Mouse (Mus musculus) heart, postnatal 0 days (tissue): ENCODE data around the gene Slc46a2. TPM values are rescaled to one million over a fixed set of nuclear protein-coding genes. Genes with fewer than 3 reads are reported as not detected.

ENCODE experiments used
- ATAC-seq: fragments of 200-750 bp; cut with Nextera tagmentation; 2 replicates; pipeline ENCODE4 v1.8.0; 2017; ENCODE audit warnings: low read depth, moderate number of reproducible peaks, moderate library complexity; ENCODE audit not compliant: insufficient read depth
- DNase-seq: peaks from one replicate; pipeline ENCODE4 v3.0.0-alpha.2; 2016; ENCODE audit warnings: low spot score
- H3K27ac ChIP-seq: fragments of 300-500 bp; sonication (generic); 2 replicates; pipeline ENCODE4 v1.5.1; 2014; ENCODE audit warnings: low read depth, mild to moderate bottlenecking
- H3K27me3 ChIP-seq: fragments of 300-500 bp; sonication (generic); 2 replicates; pipeline ENCODE4 v1.6.1; 2014; ENCODE audit warnings: low read length, mixed read lengths; ENCODE audit not compliant: control insufficient read depth, insufficient read depth
- H3K36me3 ChIP-seq: fragments of 300-500 bp; sonication (generic); replicated peaks from 2 replicates; pipeline ENCODE4 v1.6.1; 2014; ENCODE audit warnings: low read length, mixed read lengths; ENCODE audit not compliant: control insufficient read depth, insufficient read depth
- H3K4me1 ChIP-seq: fragments of 300-500 bp; sonication (generic); 2 replicates; pipeline ENCODE4 v1.6.1; 2014; ENCODE audit warnings: antibody characterized with exemption; ENCODE audit not compliant: control insufficient read depth, insufficient read depth
- H3K4me2 ChIP-seq: fragments of 300-500 bp; sonication (generic); 2 replicates; pipeline ENCODE4 v1.6.1; 2014; ENCODE audit warnings: low read depth, mild to moderate bottlenecking, low read length, moderate library complexity
- H3K4me3 ChIP-seq: fragments of 300-500 bp; sonication (generic); 2 replicates; pipeline ENCODE4 v1.5.1; 2014; ENCODE audit warnings: low read depth, low read length
- H3K9ac ChIP-seq: fragments of 300-500 bp; sonication (generic); replicated peaks from 2 replicates; pipeline ENCODE4 v1.6.1; 2014; ENCODE audit warnings: low read depth, low read length, mixed read lengths
- H3K9me3 ChIP-seq: fragments of 300-500 bp; sonication (generic); replicated peaks from 2 replicates; pipeline ENCODE4 v1.6.1; 2016; ENCODE audit warnings: low read length; ENCODE audit not compliant: control insufficient read depth
- CTCF ChIP-seq: IDR thresholded peaks from 2 replicates; pipeline ENCODE4 v1.5.1; 2016; ENCODE audit warnings: antibody characterized with exemption, control low read depth, low read depth
- EP300 ChIP-seq: IDR thresholded peaks from 2 replicates; pipeline ENCODE4 v1.6.1; 2016; ENCODE audit warnings: antibody characterized with exemption, low read depth
- WGBS: fragments of 180-500 bp; shearing (Covaris S2); extraction: QIAGEN DNeasy Blood & Tissue Kit; methylation state at CpG from one replicate; pipeline ENCODE4 v1.1.7; 2014; 5-methylcytosine and 5-hydroxymethylcytosine counted together
- polyA plus RNA-seq: library from polyadenylated mRNA; unstranded; fragments of >200 nt; fragmentation: Nextera tagmentation; extraction: Ambion mirVana; gene quantifications from 2 replicates; pipeline ENCODE4 v1.2.1, GENCODE M21; 2015
- total RNA-seq: library from RNA; depleted of rRNA; stranded (reverse); fragments of >200 nt; gene quantifications from 2 replicates; pipeline ENCODE4 v1.2.3, GENCODE M21; 2014; ENCODE audit warnings: low replicate concordance

Slc46a2 gene
- total and polyA plus RNA-seq, 2 experiments from 2014 or later: 0.14 to 2.5 TPM

GRCm38 (mm10) chr4:59907092-59907491 is 7.8 kb downstream of the Slc46a2 start:
- ATAC-seq (no peak), DNase-seq (no peak)
- Histone ChIP-seq H3K36me3 (no peaks in the 10 kb centered on the region), H3K4me2 (no peak overlapping the region), H3K4me1 (0 out of 2 replicates have a peak, but pooled peaks cover 5% of the 10 kb centered on the region), H3K9me3 (no peaks in the 10 kb centered on the region), H3K4me3 (no peak overlapping the region), H3K27ac (no peak overlapping the region), H3K9ac (no peak overlapping the region), H3K27me3 (no peaks in the 10 kb centered on the region)
- TF ChIP-seq CTCF (no peak), EP300 (no peak)
- WGBS: 90% methylated on average over 6 of the region's 6 CpGs

- no peak overlapping the region for H3K4me3 ChIP-seq
- no peak overlapping the region for H3K9ac ChIP-seq
- TF ChIP-seq EP300 (no peak), CTCF (peak; percentile 21; the same call in 1 of the 2 replicates)
- no peak overlapping the region for H3K4me2 ChIP-seq
- H3K36me3 ChIP-seq: peaks cover 5% of the 10 kb centered on the region; the same call in 1 of the 2 replicates
- H3K27me3 ChIP-seq: no peaks in the 10 kb centered on the region
- peaks cover 19% of the 10 kb centered on the region for H3K4me1 ChIP-seq
- no peak for ATAC-seq
- DNase-seq: no peak
- H3K9me3 ChIP-seq: no peaks in the 10 kb centered on the region
- no peak overlapping the region for H3K27ac ChIP-seq
- WGBS: 67% methylated on average over 6 of the region's 6 CpGs
Observed at GRCm38 (mm10) chr4:59902547-59902946, 12.3 kb downstream of the Slc46a2 start.

- Histone ChIP-seq H3K27me3 (no peaks in the 10 kb centered on the region), H3K4me2 (no peak overlapping the region), H3K9ac (no peak overlapping the region), H3K27ac (peak overlapping the region; percentile 52; the same call in 1 of the 2 replicates), H3K9me3 (no peaks in the 10 kb centered on the region), H3K4me3 (no peak overlapping the region), H3K36me3 (peaks cover 5% of the 10 kb centered on the region; the same call in 1 of the 2 replicates), H3K4me1 (peaks cover 20% of the 10 kb centered on the region)
- DNase-seq: no peak
- TF ChIP-seq CTCF: no peak
- no peak for TF ChIP-seq EP300
- 82% methylated on average over 6 of the region's 6 CpGs for WGBS
- no peak for ATAC-seq
Observed at GRCm38 (mm10) chr4:59901810-59902209, 13.0 kb downstream of the Slc46a2 start.

DNA sequence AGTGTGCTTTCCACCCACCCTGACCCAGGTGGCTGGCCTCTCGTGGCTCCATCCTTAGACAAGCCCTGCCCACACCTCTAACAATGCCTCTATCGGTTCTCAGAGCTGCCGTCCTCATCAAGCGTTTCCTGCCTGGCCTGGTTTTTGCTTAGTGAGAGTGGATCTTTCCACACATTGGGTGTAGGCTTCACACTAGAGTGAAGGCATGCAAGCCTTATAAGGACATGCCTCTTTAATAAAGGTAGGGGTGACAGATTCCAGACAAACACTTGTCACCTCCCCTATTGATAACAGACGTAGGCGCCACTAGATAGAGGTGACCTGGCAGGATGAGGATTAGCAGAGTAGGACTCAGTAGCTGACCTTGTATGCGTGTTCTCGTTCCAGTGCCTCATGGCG is 16.3 kb downstream of the Slc46a2 start:
- Histone ChIP-seq H3K27ac (peak overlapping the region; percentile 88), H3K36me3 (peaks cover 13% of the 10 kb centered on the region; the same call in 1 of the 2 replicates), H3K27me3 (no peaks in the 10 kb centered on the region), H3K9ac (no peak overlapping the region), H3K4me1 (peaks cover 25% of the 10 kb centered on the region), H3K4me2 (no peak overlapping the region), H3K4me3 (no peak overlapping the region), H3K9me3 (no peaks in the 10 kb centered on the region)
- TF ChIP-seq CTCF (no peak), EP300 (peak; percentile 94)
- WGBS: 21% methylated on average over 9 of the region's 9 CpGs
- ATAC-seq (peak; percentile 89), DNase-seq (peak; percentile 81)

DNA sequence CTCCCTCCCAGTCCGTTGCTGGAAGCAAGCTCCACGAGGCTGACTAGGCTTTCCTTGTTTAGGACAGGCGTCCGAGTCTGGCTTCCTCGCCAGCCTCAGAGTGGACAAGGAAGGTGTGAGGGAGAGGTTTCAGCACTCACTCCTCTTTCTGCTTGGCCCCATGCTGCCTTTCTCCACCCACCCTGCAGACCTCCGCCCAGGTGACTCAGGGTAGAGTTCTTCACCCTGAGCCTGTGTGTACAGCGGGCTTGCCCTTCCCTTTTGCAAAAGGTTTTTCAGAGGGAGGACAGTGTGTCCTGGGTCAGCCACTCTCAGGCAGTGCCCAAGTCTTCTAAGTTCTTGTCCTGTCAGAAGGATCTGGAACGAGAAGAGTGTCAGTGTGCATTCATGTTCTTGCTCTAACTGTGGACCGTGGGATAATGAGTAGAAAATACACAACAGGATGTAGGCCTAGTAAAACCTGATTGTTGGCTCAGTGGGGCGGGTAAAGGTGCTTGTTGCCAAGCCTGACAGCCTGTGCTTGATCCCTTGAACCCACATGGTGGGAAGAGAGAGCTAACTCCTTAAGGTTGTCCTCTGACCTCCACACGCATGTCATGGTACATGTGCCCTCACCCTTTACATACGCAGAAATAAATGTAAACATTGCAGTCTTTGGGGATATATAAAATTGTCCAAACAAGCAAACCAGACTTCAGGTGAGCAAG is 16.9 kb downstream of the Slc46a2 start:
- TF ChIP-seq EP300: no peak
- no peak for TF ChIP-seq CTCF
- DNase-seq (no peak), ATAC-seq (no peak)
- Histone ChIP-seq H3K27me3 (no peaks in the 10 kb centered on the region), H3K9ac (no peak overlapping the region; the same call in 1 of the 2 replicates), H3K27ac (peak overlapping the region; percentile 88), H3K9me3 (no peaks in the 10 kb centered on the region), H3K4me3 (no peak overlapping the region), H3K36me3 (peaks cover 18% of the 10 kb centered on the region), H3K4me1 (peaks cover 28% of the 10 kb centered on the region), H3K4me2 (no peak overlapping the region)
- WGBS: 42% methylated on average over 12 of the region's 12 CpGs
